Mouse (Mus musculus) T-helper 1 cell (primary cell): Measurements from ENCODE around the gene Tbc1d21.

Experiments used
- in situ Hi-C: fragments of 300-600 bp; cut with MboI, MseI; formaldehyde crosslinking; loops from one replicate; pipeline ENCODE4 v1.15.1; 2025; ENCODE audit warnings: high pct_unique_total_duplicates

Tbc1d21 gene

GRCm38 (mm10) chr9:58345963-58346362 lies 24.3 kb downstream of the Tbc1d21 start:
- in situ Hi-C loops = no loop called here

DNA sequence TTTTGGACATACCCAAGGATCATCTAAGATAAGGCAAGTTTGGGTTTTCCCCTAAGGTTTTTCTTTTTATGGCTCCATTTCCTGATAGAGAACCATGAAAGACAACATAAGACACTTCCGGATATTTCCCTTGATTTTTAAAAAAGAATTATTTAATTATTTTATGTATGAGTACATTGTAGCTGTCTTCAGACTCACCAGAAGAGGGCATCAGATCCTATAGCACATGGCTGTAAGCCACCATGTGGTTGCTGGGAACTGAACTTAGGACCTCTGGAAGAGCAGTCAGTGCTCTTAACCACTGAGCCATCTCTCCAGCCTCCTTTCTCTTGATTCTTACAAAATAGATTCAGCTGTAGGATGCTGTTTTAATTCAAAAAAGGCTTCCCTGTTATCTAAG lies 28.5 kb downstream of the Tbc1d21 start:
- in situ Hi-C loops = no loop called here

GRCm38 (mm10) chr9:58336650-58337281 lies 33.5 kb downstream of the Tbc1d21 start:
- in situ Hi-C loops = no loop called here

DNA sequence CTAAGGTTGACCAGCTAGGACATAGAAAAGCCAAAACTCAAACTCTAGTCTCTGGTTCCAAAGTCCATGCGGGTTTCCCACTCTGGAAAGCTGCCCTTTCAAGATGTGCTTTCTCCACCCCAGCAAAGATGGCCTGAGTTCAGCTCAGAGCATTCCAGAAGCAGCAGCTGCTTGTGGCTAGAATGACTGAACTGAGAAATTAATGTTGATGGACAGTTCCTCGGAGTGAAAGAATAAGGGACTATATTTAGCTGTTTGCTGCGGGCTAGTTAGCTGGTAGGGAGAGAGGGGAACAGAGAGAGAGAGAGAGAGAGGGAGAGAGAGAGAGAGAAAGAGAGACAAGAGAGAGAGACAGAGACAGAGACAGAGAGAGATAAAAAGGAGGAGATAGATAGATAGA lies 39.0 kb downstream of the Tbc1d21 start:
- in situ Hi-C loops = no loop called here

- in situ Hi-C loops = no loop called here
These were observed 40.0 kb downstream of the Tbc1d21 start for GRCm38 (mm10) chr9:58330293-58330692.

- in situ Hi-C loops = no loop called here
These were observed 42.9 kb downstream of the Tbc1d21 start for GRCm38 (mm10) chr9:58327382-58327781.

- in situ Hi-C loops = no loop called here
These were observed 43.6 kb downstream of the Tbc1d21 start for GRCm38 (mm10) chr9:58326477-58327180.

DNA sequence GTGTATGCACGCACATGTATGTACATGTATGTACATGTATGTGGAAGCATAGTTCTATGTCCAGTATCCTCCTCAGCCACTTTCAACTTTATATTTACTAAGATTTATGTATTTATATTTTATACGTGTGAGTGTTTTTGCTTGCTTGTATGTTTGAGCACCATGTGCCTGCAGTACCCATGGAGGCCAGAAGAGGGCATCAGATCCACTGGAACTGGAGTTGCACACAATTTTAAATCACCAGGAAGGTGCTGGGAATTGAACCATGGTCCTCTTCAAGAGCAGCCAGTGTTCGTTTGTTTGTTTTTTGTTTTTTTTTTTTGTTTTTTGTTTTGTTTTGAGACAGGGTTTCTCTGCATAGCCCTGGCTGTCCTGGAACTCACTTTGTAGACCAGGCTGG lies 48.6 kb downstream of the Tbc1d21 start:
- in situ Hi-C loops = no loop called here

DNA sequence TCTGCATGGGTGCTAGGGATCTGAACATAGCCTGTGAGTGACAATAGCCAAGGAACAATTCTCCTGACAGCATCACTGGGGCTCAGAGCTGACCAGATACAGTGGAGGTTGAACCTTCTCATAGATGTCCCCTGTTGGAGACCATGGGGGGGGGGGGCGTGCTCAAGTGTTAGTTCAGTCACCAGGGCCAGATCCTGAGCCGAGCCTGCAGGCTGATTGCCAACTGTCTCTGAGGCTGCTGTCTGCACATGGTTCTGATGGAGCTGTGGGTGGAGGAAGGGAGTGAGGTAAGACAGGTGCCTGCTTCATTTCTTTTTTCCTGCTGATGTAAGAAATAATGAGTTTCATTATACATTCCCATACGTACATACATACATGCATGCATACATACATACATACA lies 51.9 kb downstream of the Tbc1d21 start:
- in situ Hi-C loops = no loop called here

DNA sequence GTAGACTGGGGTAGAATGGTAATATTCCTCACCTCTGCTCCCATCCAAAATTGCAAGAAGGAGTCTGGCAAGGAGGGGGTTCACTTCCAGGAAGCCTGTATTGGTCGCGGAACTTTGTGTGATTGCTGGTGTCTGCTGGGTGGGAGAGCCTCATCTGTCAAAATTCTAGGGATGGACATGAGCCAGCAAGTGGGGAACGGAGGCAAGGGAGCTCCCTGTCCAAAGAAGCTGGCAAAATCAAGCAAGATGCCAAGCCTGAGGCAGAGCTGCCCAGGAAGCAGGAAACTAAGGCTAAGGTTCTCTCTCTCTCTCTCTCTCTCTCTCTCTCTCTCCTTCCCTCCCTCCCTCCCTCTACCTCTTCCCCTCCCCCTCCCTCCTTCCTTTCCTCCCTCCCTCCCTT lies 52.9 kb downstream of the Tbc1d21 start:
- in situ Hi-C loops = no loop called here

- in situ Hi-C loops = no loop called here
These were observed 53.5 kb downstream of the Tbc1d21 start for GRCm38 (mm10) chr9:58316784-58317183.

GRCm38 (mm10) chr9:58315850-58316249 lies 54.4 kb downstream of the Tbc1d21 start:
- in situ Hi-C loops = no loop called here

DNA sequence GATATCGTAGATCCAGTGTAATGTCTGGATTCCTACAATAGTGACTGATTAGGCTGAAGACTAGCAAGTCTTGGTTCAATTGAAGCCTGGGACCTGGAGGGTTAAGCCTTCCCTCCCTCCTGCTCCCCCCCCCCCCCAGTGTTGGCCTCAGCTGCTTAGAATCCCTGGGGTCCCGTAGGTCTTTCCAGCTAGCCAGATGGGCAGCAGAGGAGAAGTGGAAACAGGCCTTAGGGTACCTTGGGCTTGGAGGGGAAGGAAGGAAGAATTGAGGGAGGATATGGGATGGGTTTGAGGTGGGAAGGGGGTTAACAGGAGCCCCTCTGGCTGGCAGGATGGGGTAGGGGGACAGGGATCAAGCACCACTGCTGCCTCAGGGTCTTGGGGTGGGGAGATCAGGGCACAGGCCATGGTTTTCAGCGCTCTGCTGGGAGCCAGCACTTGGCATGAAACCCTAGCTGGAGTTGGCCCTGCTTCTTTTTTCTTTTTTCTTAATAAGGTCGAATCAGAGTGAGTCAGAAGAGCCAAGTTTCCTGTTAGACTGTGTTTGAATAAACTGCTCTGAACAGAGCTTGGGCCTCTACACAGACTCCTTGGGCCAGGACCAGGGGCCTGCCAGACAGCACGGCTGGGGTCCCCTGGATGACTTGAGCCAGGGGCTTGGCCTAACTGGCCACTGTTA lies 55.4 kb downstream of the Tbc1d21 start:
- in situ Hi-C loops = no loop called here

- in situ Hi-C loops = no loop called here
These were observed 57.3 kb downstream of the Tbc1d21 start, which contains the start of gene Loxl1 for GRCm38 (mm10) chr9:58312944-58313359. Gene Loxl1, minus strand, starts transcription at chr9:58313186.

GRCm38 (mm10) chr9:58312196-58312943 lies 57.9 kb downstream of the Tbc1d21 start:
- in situ Hi-C loops = no loop called here

GRCm38 (mm10) chr9:58311191-58311910 lies 58.9 kb downstream of the Tbc1d21 start:
- in situ Hi-C loops = no loop called here

GRCm38 (mm10) chr9:58310043-58310660 lies 60.1 kb downstream of the Tbc1d21 start:
- in situ Hi-C loops = no loop called here
